Mouse (Mus musculus) erythroblast, embryonic 14.5 days (primary cell): ENCODE measurements around the gene Cish. TPM values are rescaled to one million over a fixed set of nuclear protein-coding genes. Genes with fewer than 3 reads are reported as not detected.

ENCODE experiments used
- H3K27me3 ChIP-seq: 2 replicates; pipeline ENCODE4 v1.6.1; 2012; ENCODE audit warnings: inconsistent platforms; ENCODE audit not compliant: control insufficient read depth
- H3K36me3 ChIP-seq: 2 replicates; pipeline ENCODE4 v1.6.1; 2012; ENCODE audit warnings: mild to moderate bottlenecking, inconsistent platforms; ENCODE audit not compliant: control insufficient read depth
- H3K4me1 ChIP-seq: 2 replicates; pipeline ENCODE4 v1.6.1; 2012; ENCODE audit warnings: inconsistent platforms; ENCODE audit not compliant: control insufficient read depth
- H3K4me3 ChIP-seq: replicated peaks from 2 replicates; pipeline ENCODE3; 2012; ENCODE audit warnings: moderate library complexity, mild to moderate bottlenecking, inconsistent platforms
- H3K9me3 ChIP-seq: 2 replicates; pipeline ENCODE4 v1.6.1; 2012; ENCODE audit warnings: low read length, inconsistent platforms, mixed read lengths; ENCODE audit not compliant: control insufficient read depth
- GATA1 ChIP-seq: IDR thresholded peaks from 2 replicates; pipeline ENCODE4 v1.6.1; 2012; ENCODE audit warnings: low read length, inconsistent platforms, mixed read lengths
- TAL1 ChIP-seq: IDR thresholded peaks from 3 replicates; pipeline ENCODE4 v1.6.1; 2012; ENCODE audit warnings: low read length, inconsistent platforms, mixed read lengths
- polyA plus RNA-seq: library from polyadenylated mRNA; stranded (reverse); fragments of >175 nt; gene quantifications from 2 replicates; pipeline ENCODE4 v1.2.3, GENCODE M21; 2012

The Cish gene
- polyA plus RNA-seq, 1 experiment = 4.1 TPM

DNA sequence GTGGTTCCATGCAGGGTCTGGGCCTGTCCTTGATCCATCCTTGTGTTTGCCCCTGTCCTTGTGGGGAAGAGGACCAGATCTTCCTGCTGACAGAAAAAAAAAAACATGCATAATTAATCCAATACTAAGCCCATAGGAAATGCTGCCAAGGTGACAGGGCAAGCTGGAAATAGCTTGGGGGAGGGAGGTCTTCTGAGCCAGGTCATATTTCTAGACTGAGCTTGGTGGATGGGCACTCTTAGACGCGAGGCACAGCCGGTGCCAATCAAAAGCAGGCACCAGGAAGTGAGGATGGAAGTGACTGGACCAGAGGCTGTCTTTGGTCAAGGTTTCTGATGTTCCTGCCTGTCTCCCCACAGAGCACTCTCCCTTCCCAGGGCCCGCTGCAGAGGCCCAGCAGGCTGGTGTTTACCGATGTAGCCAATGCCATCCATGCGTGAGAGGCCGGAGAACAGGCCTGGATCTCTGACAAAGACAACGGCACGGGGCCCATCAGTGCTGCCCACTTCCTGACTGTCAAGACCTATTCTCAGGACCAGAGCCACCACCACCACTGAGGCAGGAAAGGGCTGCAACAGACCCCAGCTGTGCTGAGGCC is 51.9 kb downstream of the Cish start:
- H3K27me3 ChIP-seq = peaks cover 13% of the 10 kb centered on the region
- H3K4me1 ChIP-seq = no peaks in the 10 kb centered on the region
- TF ChIP-seq TAL1 (no peak), GATA1 (no peak)
- H3K9me3 ChIP-seq = no peaks in the 10 kb centered on the region
- no peak overlapping the region for H3K4me3 ChIP-seq
- no peaks in the 10 kb centered on the region for H3K36me3 ChIP-seq

DNA sequence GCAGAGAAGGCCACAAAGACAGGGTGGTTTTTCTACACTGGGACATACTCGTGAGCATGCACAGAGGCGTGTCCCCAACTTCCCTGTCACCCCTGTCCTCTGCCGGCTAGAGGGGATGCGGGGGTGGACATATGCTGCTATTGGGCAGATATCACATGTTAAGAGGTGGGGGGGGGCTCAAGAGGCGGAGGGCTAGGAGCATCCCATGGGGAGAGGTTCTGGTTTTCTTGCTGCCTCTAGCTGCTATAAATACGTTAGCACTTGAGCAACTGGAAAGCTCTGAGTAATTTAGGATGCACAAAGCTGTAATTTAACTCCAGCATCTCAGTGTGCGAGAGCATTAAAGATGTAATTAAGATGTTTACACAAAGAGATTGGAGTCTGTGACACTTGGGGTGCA is 53.5 kb downstream of the Cish start:
- Histone ChIP-seq H3K9me3 (no peaks in the 10 kb centered on the region), H3K4me1 (no peaks in the 10 kb centered on the region), H3K27me3 (peaks cover 4% of the 10 kb centered on the region), H3K4me3 (no peak overlapping the region), H3K36me3 (no peaks in the 10 kb centered on the region)
- no peak for TF ChIP-seq GATA1
- TF ChIP-seq TAL1 = no peak

Other genes starting within 250 kb of the Cish start
- 0.07 TPM in 1 of 2 replicates, not detected in the other for gene Dock3, start 64.1 kb upstream of the Cish start, polyA plus RNA-seq
- 0.11 TPM in 2 replicates for gene Mapkapk3, start 6.1 kb upstream of the Cish start, polyA plus RNA-seq
- 0.24 and 0.32 TPM in 2 replicates for gene Hemk1, start 42.3 kb downstream of the Cish start, polyA plus RNA-seq
- not detected in 2 replicates for gene 6430571L13Rik, start 44.6 kb downstream of the Cish start, polyA plus RNA-seq
- gene Cacna2d2, start 103.6 kb downstream of the Cish start, polyA plus RNA-seq = not detected in 2 replicates
- gene Tmem115, start 237.9 kb downstream of the Cish start, polyA plus RNA-seq = 0.88 and 0.99 TPM in 2 replicates
- gene Cyb561d2, start 246.2 kb downstream of the Cish start, polyA plus RNA-seq = 0.06 and 0.29 TPM in 2 replicates
- gene Nprl2, start 246.2 kb downstream of the Cish start, polyA plus RNA-seq = 0.03 and 0.25 TPM in 2 replicates